Mouse (Mus musculus) stomach, postnatal 0 days (tissue): Measurements from ENCODE around the gene Crim1. TPM values are rescaled to one million over a fixed set of nuclear protein-coding genes. Genes with fewer than 3 reads are reported as not detected.

Experiments
- ATAC-seq: fragments of 200-750 bp; cut with Nextera tagmentation; 2 replicates; pipeline ENCODE4 v1.8.0; 2017; ENCODE audit not compliant: low FRiP score, low TSS enrichment
- DNase-seq: peaks from one replicate; pipeline ENCODE4 v3.0.0-alpha.2; 2016; ENCODE audit warnings: low spot score
- H3K27ac ChIP-seq: fragments of 300-500 bp; sonication (generic); replicated peaks from 2 replicates; pipeline ENCODE4 v1.5.1; 2014; ENCODE audit warnings: mild to moderate bottlenecking, control low read depth
- H3K27me3 ChIP-seq: fragments of 300-500 bp; sonication (generic); 2 replicates; pipeline ENCODE4 v1.6.1; 2014; ENCODE audit warnings: low read length; ENCODE audit not compliant: control insufficient read depth, insufficient read depth
- H3K36me3 ChIP-seq: fragments of 300-500 bp; sonication (generic); 2 replicates; pipeline ENCODE4 v1.6.1; 2014; ENCODE audit warnings: low read length, mixed read lengths; ENCODE audit not compliant: control insufficient read depth, insufficient read depth
- H3K4me1 ChIP-seq: fragments of 300-500 bp; sonication (generic); replicated peaks from 2 replicates; pipeline ENCODE4 v1.6.1; 2014; ENCODE audit warnings: antibody characterized with exemption; ENCODE audit not compliant: control insufficient read depth, insufficient read depth
- H3K4me2 ChIP-seq: fragments of 300-500 bp; sonication (generic); replicated peaks from 2 replicates; pipeline ENCODE4 v1.6.1; 2014; ENCODE audit warnings: low read depth, mild to moderate bottlenecking, control low read depth, moderate library complexity
- H3K4me3 ChIP-seq: fragments of 300-500 bp; sonication (generic); 2 replicates; pipeline ENCODE4 v1.5.1; 2014; ENCODE audit warnings: low read depth, low read length, control low read depth
- H3K9ac ChIP-seq: fragments of 300-500 bp; sonication (generic); 2 replicates; pipeline ENCODE4 v1.6.1; 2014; ENCODE audit warnings: mild to moderate bottlenecking, low read length, control low read depth, mixed read lengths
- H3K9me3 ChIP-seq: fragments of 300-500 bp; sonication (generic); 2 replicates; pipeline ENCODE4 v1.6.1; 2016; ENCODE audit warnings: low read length; ENCODE audit not compliant: control insufficient read depth
- CTCF ChIP-seq: IDR thresholded peaks from 2 replicates; pipeline ENCODE4 v1.5.1; 2016; ENCODE audit warnings: antibody characterized with exemption, low read depth, mild to moderate bottlenecking, moderate library complexity
- EP300 ChIP-seq: optimal IDR thresholded peaks from 2 replicates; pipeline ENCODE3; 2016; ENCODE audit warnings: antibody characterized with exemption
- WGBS: fragments of 180-500 bp; shearing (Covaris S2); extraction: QIAGEN DNeasy Blood & Tissue Kit; methylation state at CpG from one replicate; pipeline ENCODE4 v1.1.7; 2014; 5-methylcytosine and 5-hydroxymethylcytosine counted together
- polyA plus RNA-seq: library from polyadenylated mRNA; unstranded; fragments of >200 nt; fragmentation: Nextera tagmentation; extraction: Ambion mirVana; gene quantifications from 2 replicates; pipeline ENCODE4 v1.2.1, GENCODE M21; 2015

Gene Crim1
- polyA plus RNA-seq, 1 experiment from 2014 or later, result 5.1 TPM

- no peak overlapping the region for H3K4me2 ChIP-seq
- no peaks in the 10 kb centered on the region for H3K36me3 ChIP-seq
- no peak overlapping the region for H3K9ac ChIP-seq
- H3K9me3 ChIP-seq, result no peaks in the 10 kb centered on the region
- ATAC-seq, result no peak
- H3K27me3 ChIP-seq, result no peaks in the 10 kb centered on the region
- TF ChIP-seq EP300 (no peak), CTCF (no peak)
- H3K27ac ChIP-seq, result no peak overlapping the region
- H3K4me1 ChIP-seq, result 0 out of 2 replicates have a peak, but pooled peaks cover 4% of the 10 kb centered on the region
- DNase-seq, result no peak
- WGBS, result 64% methylated on average over 18 of the region's 18 CpGs
- H3K4me3 ChIP-seq, result no peak overlapping the region
These were observed 81.1 kb downstream of the Crim1 start for GRCm38 (mm10) chr17:78280991-78281712.

GRCm38 (mm10) chr17:78283271-78283992 is 83.4 kb downstream of the Crim1 start:
- Histone ChIP-seq H3K36me3 (no peaks in the 10 kb centered on the region), H3K4me3 (no peak overlapping the region), H3K9ac (no peak overlapping the region), H3K4me2 (no peak overlapping the region), H3K27ac (no peak overlapping the region), H3K27me3 (no peaks in the 10 kb centered on the region), H3K4me1 (0 out of 2 replicates have a peak, but pooled peaks cover 6% of the 10 kb centered on the region), H3K9me3 (no peaks in the 10 kb centered on the region)
- no peak for TF ChIP-seq CTCF
- DNase-seq, result no peak
- WGBS, result 76% methylated on average over 11 of the region's 11 CpGs
- ATAC-seq, result no peak

GRCm38 (mm10) chr17:78286021-78286420 is 86.0 kb downstream of the Crim1 start:
- H3K9ac ChIP-seq, result no peak overlapping the region
- H3K27ac ChIP-seq, result no peak overlapping the region
- 0 out of 2 replicates have a peak, but pooled peaks cover 6% of the 10 kb centered on the region for H3K4me1 ChIP-seq
- no peak for DNase-seq
- WGBS, result 76% methylated on average over 13 of the region's 13 CpGs
- no peaks in the 10 kb centered on the region for H3K9me3 ChIP-seq
- H3K4me3 ChIP-seq, result no peak overlapping the region
- TF ChIP-seq EP300 (no peak), CTCF (no peak)
- ATAC-seq, result no peak
- H3K4me2 ChIP-seq, result no peak overlapping the region
- H3K36me3 ChIP-seq, result no peaks in the 10 kb centered on the region
- no peaks in the 10 kb centered on the region for H3K27me3 ChIP-seq

GRCm38 (mm10) chr17:78287391-78287790 is 87.3 kb downstream of the Crim1 start:
- 46% methylated on average over 2 of the region's 2 CpGs for WGBS
- H3K9ac ChIP-seq, result no peak overlapping the region
- no peak for TF ChIP-seq EP300
- TF ChIP-seq CTCF, result no peak
- H3K4me2 ChIP-seq, result no peak overlapping the region
- DNase-seq, result no peak
- H3K27ac ChIP-seq, result no peak overlapping the region
- no peaks in the 10 kb centered on the region for H3K9me3 ChIP-seq
- no peak overlapping the region for H3K4me3 ChIP-seq
- ATAC-seq, result no peak
- 0 out of 2 replicates have a peak, but pooled peaks cover 6% of the 10 kb centered on the region for H3K4me1 ChIP-seq
- no peaks in the 10 kb centered on the region for H3K27me3 ChIP-seq
- H3K36me3 ChIP-seq, result no peaks in the 10 kb centered on the region

- Histone ChIP-seq H3K4me3 (no peak overlapping the region), H3K4me1 (0 out of 2 replicates have a peak, but pooled peaks cover 6% of the 10 kb centered on the region), H3K9me3 (no peaks in the 10 kb centered on the region), H3K4me2 (no peak overlapping the region), H3K9ac (no peak overlapping the region), H3K36me3 (no peaks in the 10 kb centered on the region; the same call in 1 of the 2 replicates), H3K27me3 (no peaks in the 10 kb centered on the region), H3K27ac (no peak overlapping the region)
- 81% methylated on average over 6 of the region's 6 CpGs for WGBS
- TF ChIP-seq EP300 (no peak), CTCF (no peak)
- DNase-seq, result no peak
- ATAC-seq, result no peak
These were observed 90.3 kb downstream of the Crim1 start for GRCm38 (mm10) chr17:78290153-78290876.
